Mouse (Mus musculus) layer of hippocampus, adult 18-20 months (tissue): Measurements from ENCODE around the gene Prkag2. TPM values are rescaled to one million over a fixed set of nuclear protein-coding genes. Genes with fewer than 3 reads are reported as not detected.
"Not testable (repeated sequence)": the region's sequence is repeated elsewhere in the genome, so short reads cannot be mapped to it uniquely, and the experiment has no call there.

Experiments used
- DNase-seq, 2 experiments: peaks; one replicate each; pipeline ENCODE4 v3.0.0; 2022; ENCODE audit warnings: low spot score in 2 of 2
- total RNA-seq, 2 experiments: library from RNA; stranded (reverse); gene quantifications; 2 replicates each; pipeline ENCODE4 v1.2.3; 2021

Gene Prkag2
- total RNA-seq, 2 experiments from 2014 or later = 167 to 174 TPM

DNA sequence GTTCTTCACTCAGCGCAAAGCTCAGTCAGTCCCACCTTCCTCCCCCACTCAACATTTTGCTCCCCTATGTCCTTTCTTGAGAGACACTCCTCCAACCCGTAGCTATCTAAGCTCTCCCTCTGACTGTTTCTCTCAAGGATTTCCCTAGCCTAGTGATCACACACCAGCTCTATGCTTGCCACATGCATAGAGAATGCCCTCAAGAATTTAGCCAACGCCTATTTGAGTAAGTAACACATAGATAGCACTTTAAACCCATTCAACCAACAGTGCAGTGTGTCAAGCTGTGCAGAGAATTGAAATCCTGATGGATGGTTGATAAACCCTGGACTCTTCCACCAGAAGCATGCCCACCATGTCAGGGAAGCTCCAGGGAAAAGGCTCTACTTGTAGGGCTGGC is 268.5 kb downstream of the Prkag2 start:
- no peak for DNase-seq

DNA sequence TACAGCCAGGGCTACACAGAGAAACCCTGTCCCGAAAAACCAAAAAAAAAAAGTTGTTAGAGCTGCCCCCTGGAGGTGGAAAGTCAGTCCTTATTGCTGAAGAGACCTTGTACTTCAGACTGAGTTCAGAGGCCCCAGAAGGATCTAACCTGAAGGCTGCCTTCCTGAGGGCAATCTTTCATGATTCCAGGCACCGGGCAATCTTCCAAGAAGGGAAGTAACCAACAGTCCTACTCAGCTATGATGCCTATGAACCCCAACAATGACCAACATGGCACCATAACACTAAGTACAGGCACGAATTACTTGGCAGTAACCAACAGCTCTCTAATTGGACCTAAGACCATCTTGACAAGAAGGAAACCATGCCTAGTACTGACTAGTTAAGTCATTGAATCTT is 272.0 kb downstream of the Prkag2 start:
- DNase-seq = no peak

DNA sequence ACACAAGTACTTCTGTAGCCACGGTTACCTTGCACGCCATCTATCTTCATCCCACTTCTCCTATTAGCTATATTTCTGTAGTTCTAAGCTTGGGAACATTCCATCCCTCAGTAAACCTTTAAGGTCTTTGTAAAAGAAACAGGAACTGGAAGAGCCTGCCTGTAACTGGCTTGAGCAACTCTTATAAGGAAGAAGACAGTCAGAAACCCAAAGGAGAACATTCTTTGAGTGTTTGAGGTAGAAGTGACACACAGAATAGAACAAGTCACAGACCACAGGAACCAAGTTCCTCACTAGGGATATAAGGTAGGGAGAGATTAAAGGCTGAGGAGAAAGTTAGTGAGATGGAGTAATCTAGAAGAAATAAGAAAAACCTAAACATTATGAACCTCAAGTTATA is 273.3 kb downstream of the Prkag2 start:
- no peak for DNase-seq

DNA sequence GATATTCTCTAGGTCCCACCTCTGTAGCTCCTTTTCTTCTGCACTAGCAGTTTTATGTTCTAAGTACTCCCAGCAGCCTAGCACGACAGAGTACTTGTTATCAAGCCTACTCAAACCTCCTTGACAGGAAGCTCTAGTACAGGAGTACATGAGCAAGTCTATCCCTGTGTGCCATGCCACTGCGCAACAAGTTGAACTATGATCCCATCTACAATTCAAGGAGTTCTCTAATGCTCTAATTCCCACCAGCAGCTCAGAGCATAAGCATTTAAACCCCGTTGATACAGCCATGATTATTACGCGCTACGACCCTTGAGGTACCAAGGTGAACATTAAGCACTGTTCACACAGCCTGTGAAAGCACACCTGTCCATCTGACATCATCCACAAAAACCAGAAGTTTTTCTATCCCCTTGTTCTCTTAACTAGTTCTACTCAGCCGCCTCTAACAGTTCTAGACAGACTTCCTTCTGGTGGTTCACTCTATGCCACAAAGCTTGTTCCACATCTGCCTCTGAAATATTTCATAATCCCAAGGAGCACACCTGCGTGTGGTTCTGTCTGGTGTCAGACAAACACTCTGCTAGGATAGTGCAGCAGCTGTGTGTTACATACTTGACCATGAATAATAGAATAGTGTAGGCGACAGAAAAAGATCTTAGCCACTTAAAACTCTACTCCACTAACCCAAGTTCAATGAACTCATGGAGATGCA is 274.2 kb downstream of the Prkag2 start:
- no peak for DNase-seq

DNA sequence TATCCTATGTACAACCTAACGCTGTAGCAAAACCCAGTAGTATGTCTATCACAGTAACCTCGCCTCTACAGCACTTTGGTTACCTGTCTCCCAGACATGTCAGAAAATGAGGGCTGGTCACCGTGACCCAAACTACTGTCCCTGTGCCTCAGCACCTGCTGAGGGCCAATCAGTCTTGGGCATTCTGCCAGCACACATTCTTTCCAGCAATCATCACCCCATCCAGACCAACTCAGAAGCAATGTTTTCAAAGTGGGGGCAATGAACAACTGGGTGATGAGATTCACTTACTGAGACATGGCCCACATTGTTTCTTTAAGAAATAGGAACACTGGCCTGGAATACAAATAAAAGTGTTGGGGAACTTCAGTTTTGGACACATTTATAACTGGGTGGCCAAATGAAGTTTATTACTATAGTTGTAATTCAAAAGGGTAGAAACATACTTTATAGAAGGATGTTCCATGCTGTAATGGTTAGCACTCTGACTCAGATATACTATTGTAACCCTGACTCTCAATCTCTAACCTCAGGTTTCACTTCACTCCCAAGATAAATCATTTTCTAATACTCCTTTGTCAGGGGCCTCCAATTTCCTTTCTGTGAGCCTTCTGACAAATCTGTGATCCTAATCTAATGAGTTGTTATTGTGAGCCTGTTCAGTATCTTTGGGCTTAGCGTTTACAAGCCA is 274.9 kb downstream of the Prkag2 start:
- DNase-seq = no peak

DNA sequence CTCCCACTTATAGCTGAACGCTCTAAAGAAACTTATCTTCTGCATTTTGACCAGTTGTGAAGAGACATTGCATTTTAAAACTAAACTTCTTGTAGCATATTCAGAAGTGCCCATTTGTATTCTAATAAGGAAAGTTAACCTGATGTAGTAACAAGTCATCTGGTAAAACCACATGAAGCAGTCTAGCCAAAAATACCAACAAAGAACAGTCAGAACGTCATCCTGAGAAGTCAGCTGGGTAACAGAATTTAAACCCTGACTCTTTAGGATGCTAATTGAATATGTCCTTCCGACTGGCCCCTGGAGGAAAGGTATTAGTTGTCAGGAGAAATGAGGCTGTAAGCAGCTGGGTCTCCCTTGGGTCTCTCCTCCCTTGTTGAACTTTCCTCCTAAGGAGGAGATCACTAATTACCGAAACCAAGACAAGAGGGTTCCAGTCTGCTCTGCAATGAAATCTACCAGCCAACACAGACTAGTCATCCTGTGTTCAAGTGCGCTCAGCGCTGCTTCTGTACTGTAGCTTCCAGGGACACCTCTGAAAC is 276.5 kb downstream of the Prkag2 start:
- DNase-seq = no peak

DNA sequence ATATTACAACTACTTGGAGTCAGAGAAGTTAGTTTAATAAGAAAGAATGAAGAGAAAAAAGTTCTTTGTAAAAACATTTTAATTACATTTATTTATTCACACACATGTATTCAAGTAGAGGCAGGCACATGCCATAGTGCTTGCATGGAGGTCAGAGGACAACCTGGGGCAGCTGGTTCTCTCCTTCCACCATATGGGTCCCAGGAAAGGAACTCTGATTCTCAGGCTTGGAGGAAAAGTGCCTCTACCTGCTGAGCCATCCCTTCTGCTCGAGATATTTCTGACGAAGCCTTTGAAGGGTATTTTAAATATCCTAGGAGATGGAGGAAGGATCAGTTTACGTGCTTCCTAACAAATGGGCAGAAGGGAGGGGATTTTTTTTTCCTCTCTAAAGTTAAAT is 277.7 kb downstream of the Prkag2 start:
- no peak for DNase-seq

DNA sequence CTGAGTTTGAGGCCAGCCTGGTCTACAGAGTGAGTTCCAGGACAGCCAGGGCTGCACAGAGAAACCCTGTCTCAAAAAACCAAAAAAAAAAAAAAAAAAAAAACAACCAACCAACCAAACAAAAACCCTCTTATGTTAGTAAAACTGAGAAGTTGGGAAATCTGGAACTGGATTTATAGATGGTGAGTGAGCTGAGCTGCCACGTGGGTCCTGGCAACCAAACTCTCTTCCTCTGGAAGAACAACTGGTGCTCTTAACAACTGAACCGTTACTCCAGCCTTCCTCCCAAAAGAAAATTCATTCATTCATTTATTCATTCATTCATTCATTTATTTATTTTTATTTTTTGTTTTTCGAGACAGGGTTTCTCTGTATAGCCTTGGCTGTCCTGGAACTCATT is 278.2 kb downstream of the Prkag2 start:
- not testable (repeated sequence) for DNase-seq

DNA sequence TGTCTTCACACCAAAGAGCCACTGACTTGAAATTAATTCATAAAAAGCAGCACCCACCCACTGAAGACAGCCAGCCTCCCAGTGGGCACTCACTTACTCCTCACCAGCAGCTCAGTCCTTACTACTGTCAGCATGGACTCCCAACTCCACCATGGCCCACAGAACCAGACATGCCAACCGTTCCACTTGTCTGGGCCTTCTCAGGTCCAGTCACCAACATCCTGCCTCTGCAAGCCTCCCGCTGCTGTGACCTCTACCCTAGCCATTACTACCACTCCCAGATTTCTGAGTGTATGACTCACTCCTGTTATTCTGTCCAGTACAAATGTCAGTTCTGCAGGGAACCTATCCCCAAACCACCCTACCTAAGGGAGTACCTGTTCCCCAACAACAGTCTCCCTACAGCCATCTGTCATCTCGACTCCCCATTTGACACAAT is 279.0 kb downstream of the Prkag2 start:
- DNase-seq = no peak

DNA sequence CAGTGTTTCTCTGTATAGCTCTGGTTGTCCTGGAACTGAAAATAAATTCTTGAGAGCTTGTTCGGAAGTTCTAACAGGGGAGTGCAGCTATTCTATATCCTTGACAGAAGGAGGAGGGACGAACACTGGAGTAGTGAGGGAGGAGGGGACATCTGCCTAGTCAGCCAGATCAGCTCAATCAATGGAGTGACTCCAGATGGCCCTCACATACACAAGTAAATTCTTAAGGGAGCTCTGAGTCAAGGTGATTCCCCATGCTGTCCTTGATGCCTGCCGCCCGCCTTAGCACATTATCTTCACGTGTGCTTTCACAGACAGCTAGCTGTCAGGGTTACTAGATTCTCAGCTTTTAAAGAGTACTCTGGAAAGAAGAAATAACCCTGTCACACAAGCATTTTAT is 279.8 kb downstream of the Prkag2 start:
- no peak for DNase-seq

DNA sequence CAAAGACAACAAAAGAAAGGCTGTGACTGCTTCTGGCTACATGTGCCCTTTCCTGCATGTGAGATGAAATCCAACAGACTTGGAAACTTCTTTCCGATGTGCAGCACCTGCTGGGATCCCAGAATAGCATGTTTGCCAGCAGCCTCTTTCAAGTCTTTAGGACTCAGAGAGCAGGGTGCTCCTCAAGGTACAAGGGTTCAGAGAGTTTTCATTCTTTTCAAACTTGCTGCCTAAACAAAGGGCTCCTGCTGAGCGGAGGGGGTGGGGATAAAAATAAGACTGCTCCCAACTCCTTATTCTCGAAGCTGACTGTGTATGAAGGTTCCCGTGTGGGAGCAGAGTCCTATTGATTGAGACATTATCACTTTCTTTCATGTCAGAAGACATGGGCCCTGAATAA is 283.3 kb downstream of the Prkag2 start:
- DNase-seq = no peak

DNA sequence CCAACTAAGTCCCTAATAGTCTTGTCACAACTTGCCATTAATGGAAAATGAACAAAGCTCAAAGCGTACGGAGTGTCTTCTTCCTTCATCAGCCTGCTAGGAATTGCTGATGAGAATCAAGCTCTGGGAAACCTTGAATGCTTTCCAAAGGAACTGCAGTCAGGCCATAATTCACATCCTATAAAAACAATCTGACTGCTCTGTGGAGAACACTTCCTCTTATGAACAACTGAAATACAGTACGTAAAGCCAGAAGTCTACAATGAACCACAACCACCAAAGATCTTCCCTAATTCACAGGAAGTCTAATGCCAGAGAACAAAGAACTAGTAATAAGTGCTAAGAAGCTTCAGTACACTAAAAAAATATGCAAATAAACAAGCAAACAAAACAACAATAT is 286.5 kb downstream of the Prkag2 start:
- DNase-seq = no peak

DNA sequence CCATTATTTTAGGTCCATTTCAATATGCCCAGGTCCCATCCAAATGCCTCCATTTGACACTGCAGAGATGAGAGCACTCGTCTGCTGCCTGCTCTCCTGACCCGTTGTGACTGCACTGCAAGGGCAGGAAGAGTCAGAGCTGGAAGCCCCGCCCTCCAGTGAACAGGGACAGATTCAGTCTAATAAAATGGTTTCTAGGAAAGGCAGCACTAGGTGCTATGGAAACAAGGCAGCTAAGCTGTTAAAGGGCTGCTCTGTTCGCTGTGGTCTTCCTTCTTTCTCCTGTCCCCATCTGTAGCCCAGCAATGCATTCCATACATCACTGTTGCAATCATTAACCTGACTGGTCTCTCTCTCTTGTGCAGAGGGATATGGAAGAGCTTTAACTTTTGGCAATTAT is 287.4 kb downstream of the Prkag2 start:
- no peak for DNase-seq

Other genes with a start within 250 kb of the Prkag2 start
- not detected for gene Galntl5, start 80.8 kb upstream of the Prkag2 start, total RNA-seq
- gene Galnt11, start 121.3 kb upstream of the Prkag2 start, total RNA-seq = 10 to 100 TPM; 40.6 to 41.9 TPM
- not detected for gene E130116L18Rik, start 122.5 kb upstream of the Prkag2 start, total RNA-seq